Mouse (Mus musculus) myocyte (in vitro differentiated cells): ENCODE measurements around the gene Abhd15.
A peak's percentile ranks its signal among the peaks of the same experiment; 100 is the strongest.

ENCODE experiments used
- MAX ChIP-seq: IDR thresholded peaks from one replicate; pipeline ENCODE4 v1.6.1; 2011; ENCODE audit warnings: low read depth, mild to moderate bottlenecking, control low read depth
- POLR2A ChIP-seq: IDR thresholded peaks from one replicate; pipeline ENCODE4 v1.6.1; 2011; ENCODE audit warnings: low read depth, mild to moderate bottlenecking, control low read depth, moderate library complexity; ENCODE audit not compliant: insufficient read length
- POLR2AphosphoS2 ChIP-seq: IDR thresholded peaks from one replicate; pipeline ENCODE4 v1.6.1; 2011; ENCODE audit warnings: low read depth, control low read depth; ENCODE audit not compliant: insufficient read length
- REST ChIP-seq: IDR thresholded peaks from one replicate; pipeline ENCODE4 v1.6.1; 2011; ENCODE audit warnings: mild to moderate bottlenecking, control low read depth, moderate library complexity; ENCODE audit not compliant: insufficient read depth, insufficient read length
- SRF ChIP-seq: IDR thresholded peaks from one replicate; pipeline ENCODE4 v1.6.1; 2011; ENCODE audit warnings: low read depth; ENCODE audit not compliant: control insufficient read depth, insufficient read length
- TCF12 ChIP-seq: IDR thresholded peaks from one replicate; pipeline ENCODE4 v1.6.1; 2011; ENCODE audit warnings: mild to moderate bottlenecking, control low read depth; ENCODE audit not compliant: poor library complexity, insufficient read depth, severe bottlenecking
- TCF3 ChIP-seq: IDR thresholded peaks from one replicate; pipeline ENCODE4 v1.6.1; 2011; ENCODE audit warnings: low read depth, control low read depth; ENCODE audit not compliant: insufficient read length
- USF1 ChIP-seq: IDR thresholded peaks from one replicate; pipeline ENCODE4 v1.6.1; 2011; ENCODE audit warnings: low read depth, mild to moderate bottlenecking, control low read depth, moderate library complexity

DNA sequence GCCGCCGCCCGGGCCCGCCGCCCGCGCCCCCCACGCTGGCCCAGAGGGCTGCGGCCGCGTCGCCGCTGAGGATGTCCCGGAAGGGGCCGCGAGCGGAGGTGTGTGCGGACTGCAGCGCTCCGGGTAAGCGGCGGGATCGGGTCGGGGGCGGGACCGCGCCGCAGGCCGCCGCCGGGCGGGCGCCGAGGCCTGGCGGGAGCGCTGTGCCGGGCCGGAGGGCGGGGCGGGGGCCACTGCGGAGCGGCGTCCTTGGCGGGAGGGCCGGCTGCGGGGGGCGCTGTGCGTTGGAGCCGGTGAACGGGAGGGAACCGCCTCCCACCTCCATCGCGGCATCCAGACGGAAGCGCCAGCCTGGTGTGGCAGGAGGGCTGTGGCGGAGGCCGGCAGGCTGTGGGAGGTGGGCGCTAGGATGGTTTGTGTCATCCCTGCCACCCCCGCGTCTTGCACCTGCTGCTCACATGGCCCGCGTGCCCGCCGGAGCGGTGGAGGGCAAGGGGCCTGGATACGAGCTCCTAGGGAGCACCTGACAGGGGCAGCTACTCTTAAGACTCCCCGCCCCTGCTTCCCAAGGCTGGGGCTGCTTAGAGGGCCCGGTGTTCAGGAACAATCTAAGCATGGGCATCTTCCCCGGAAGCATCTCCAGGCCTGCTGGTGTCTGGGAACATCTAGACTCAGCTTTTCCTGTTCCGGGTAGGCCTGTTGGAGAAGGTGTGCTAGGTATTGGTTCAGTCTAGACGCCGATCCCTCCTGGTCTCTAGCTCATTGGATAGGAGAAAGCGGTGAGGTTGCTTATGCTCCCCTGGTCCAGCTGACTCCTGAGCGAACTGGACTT is 21.2 kb upstream of the Abhd15 start, which contains the start of gene Git1:
- TF ChIP-seq POLR2A (peak; percentile 46), USF1 (no peak), TCF12 (no peak), SRF (no peak), REST (no peak), TCF3 (no peak), MAX (no peak), POLR2AphosphoS2 (peak; percentile 25)
